Mouse (Mus musculus) C2C12 (cell line): ENCODE results near the gene Knstrn. TPM values are rescaled to one million over a fixed set of nuclear protein-coding genes. Genes with fewer than 3 reads are reported as not detected.

ENCODE experiments used
- H3K27me3 ChIP-seq: one replicate; pipeline ENCODE4 v1.6.1; 2011; ENCODE audit not compliant: control insufficient read depth, insufficient read depth, insufficient read length
- H3K36me3 ChIP-seq: one replicate; pipeline ENCODE4 v1.6.1; 2011; ENCODE audit not compliant: control insufficient read depth, insufficient read depth
- H3K4me3 ChIP-seq: one replicate; pipeline ENCODE4 v1.5.1; 2011; ENCODE audit warnings: mild to moderate bottlenecking, control low read depth; ENCODE audit not compliant: poor library complexity, insufficient read depth, severe bottlenecking
- H3K79me2 ChIP-seq: one replicate; pipeline ENCODE4 v1.6.1; 2011; ENCODE audit not compliant: control insufficient read depth, insufficient read depth
- H3K79me3 ChIP-seq: one replicate; pipeline ENCODE4 v1.6.1; 2011; ENCODE audit warnings: low read depth, control low read depth
- H3ac ChIP-seq: one replicate; pipeline ENCODE3; 2011; ENCODE audit warnings: low read depth; ENCODE audit not compliant: control insufficient read depth, insufficient read length
- CEBPB ChIP-seq: IDR thresholded peaks from one replicate; pipeline ENCODE4 v1.6.1; 2011; ENCODE audit warnings: low read depth, mild to moderate bottlenecking, control low read depth, moderate library complexity
- CTCF ChIP-seq: IDR thresholded peaks from one replicate; pipeline ENCODE4 v1.5.1; 2011; ENCODE audit not compliant: control insufficient read depth, insufficient read depth, insufficient read length
- FOSL1 ChIP-seq: IDR thresholded peaks from one replicate; pipeline ENCODE4 v1.8.0; 2011; ENCODE audit warnings: mild to moderate bottlenecking, low read length; ENCODE audit not compliant: poor library complexity, insufficient read depth, severe bottlenecking
- MAX ChIP-seq: IDR thresholded peaks from one replicate; pipeline ENCODE4 v1.6.1; 2011; ENCODE audit warnings: mild to moderate bottlenecking, control low read depth
- MYOD1 ChIP-seq: IDR thresholded peaks from one replicate; pipeline ENCODE4 v1.6.1; 2011; ENCODE audit warnings: low read depth; ENCODE audit not compliant: control insufficient read depth, insufficient read length
- MYOG ChIP-seq: IDR thresholded peaks from one replicate; pipeline ENCODE4 v1.6.1; 2011; ENCODE audit not compliant: control insufficient read depth, insufficient read length; ENCODE audit errors: extremely low read depth
- USF1 ChIP-seq: IDR thresholded peaks from one replicate; pipeline ENCODE4 v1.6.1; 2011; ENCODE audit warnings: low read depth, mild to moderate bottlenecking, control low read depth, moderate library complexity
- polyA plus RNA-seq: library from polyadenylated mRNA; unstranded; fragments of >200 nt; fragmentation: generic; extraction: Trizol; gene quantifications from one replicate; pipeline ENCODE4 v1.2.1, GENCODE M21; 2012; ENCODE audit warnings: missing spikeins

Gene Knstrn
- polyA plus RNA-seq, 1 experiment, result 76.0 TPM

DNA sequence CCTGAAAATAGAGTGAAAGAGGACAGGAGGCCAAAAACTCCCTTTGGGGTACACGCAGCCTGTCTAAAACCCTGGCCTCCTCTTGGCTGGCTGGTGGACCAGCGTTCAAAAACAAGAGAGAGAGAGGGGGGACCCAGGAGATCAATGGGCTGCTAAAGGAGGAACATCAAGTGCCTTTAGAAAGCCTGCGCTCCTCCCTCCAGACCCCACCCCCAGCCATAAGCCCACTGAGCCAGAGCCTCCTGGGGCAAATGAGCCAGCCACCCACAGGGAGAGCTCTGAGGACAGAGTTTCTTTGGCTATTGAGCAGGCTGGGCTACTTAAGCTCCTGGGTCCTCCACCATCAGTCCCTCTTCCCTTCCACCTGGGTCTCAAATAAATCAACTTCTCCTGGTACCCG lies 85.0 kb downstream of the Knstrn start:
- no peaks in the 10 kb centered on the region for H3K79me3 ChIP-seq
- no peaks in the 10 kb centered on the region for H3K36me3 ChIP-seq
- TF ChIP-seq CTCF, result no peak
- no peak overlapping the region for H3K4me3 ChIP-seq
- H3K79me2 ChIP-seq, result peaks cover 18% of the 10 kb centered on the region
- no peak overlapping the region for H3ac ChIP-seq
- peaks cover 36% of the 10 kb centered on the region for H3K27me3 ChIP-seq

DNA sequence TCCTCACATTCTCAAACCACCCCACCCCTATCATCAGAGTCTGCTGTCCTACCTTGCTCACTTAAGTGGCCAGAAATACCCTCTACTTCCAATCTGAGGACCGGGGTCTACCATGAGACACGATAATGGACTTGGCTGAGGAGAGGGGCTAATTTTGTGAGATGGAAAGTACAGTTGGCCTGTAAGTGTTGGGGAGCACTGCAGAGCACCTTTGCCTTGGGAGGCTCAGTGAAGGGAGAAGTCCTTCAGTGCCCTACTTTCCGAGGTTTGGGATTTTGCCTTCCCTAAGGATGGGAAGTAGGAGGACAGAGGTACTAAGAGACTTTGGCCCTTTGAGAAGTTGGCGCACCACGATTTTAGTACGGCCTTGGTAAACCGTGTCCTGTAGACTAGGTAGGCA lies 85.5 kb downstream of the Knstrn start:
- Histone ChIP-seq H3K27me3 (peaks cover 36% of the 10 kb centered on the region), H3K79me2 (peaks cover 24% of the 10 kb centered on the region), H3K4me3 (no peak overlapping the region), H3K36me3 (no peaks in the 10 kb centered on the region), H3ac (no peak overlapping the region), H3K79me3 (no peaks in the 10 kb centered on the region)
- no peak for TF ChIP-seq CTCF
- TF ChIP-seq MAX, result no peak
- TF ChIP-seq CEBPB, result no peak
- no peak for TF ChIP-seq USF1
- no peak for TF ChIP-seq FOSL1
- no peak for TF ChIP-seq MYOG
- no peak for TF ChIP-seq MYOD1

DNA sequence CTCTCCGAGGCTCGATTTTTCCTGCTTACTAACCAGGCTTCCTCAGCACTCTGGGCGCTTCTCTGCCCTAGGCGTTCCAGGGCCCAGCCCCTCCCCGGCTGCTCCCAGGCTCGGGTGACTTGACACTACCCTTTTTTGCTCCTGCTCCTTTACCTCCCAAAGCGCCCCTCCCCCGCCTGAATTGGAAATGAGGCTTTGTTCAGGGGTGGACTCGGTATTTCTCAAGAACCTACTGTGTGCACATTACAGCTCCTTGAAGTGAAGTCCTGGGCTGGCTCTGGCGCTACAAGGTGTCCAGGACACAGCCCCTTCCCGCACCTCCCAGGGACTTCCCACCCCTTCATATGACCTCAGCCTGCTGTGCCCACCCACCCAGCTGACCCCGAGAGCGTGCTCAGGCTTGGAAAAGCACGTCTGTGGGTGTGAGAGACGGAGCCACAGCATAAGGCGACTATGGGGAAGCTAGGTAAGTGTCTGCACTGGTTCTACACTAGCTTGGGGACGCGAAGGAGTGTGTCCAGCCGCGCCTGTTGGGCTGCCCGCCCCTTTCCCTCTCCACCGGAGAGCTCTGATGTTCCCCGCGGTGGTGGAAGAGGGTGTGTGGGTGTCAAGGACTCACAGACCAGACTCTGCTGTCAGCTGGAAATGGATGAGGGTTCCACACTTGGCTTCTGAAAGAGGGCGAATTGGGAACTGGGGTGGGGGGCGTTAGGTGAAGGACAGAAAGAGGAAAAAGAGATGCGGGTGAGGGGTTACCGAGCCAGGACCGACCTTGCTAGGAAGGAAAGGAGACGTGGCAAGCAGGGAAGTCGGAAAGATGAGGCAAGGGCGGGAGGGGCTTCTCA lies 86.4 kb downstream of the Knstrn start, which contains the start of gene Bahd1:
Gene Bahd1, plus strand, starts transcription at position 397 of the 845 bp plus-strand sequence.
- H3ac ChIP-seq, result peak within 1 kb of the TSS; percentile 47
- H3K27me3 ChIP-seq, result peaks cover 36% of the 10 kb centered on the region
- H3K4me3 ChIP-seq, result peak within 1 kb of the TSS; percentile 75
- no peaks in the 10 kb centered on the region for H3K36me3 ChIP-seq
- H3K79me2 ChIP-seq, result peaks cover 33% of the 10 kb centered on the region
- TF ChIP-seq MAX (no peak), USF1 (no peak), MYOG (no peak), CTCF (no peak), MYOD1 (no peak), FOSL1 (no peak)
- peaks cover 1% of the 10 kb centered on the region for H3K79me3 ChIP-seq

DNA sequence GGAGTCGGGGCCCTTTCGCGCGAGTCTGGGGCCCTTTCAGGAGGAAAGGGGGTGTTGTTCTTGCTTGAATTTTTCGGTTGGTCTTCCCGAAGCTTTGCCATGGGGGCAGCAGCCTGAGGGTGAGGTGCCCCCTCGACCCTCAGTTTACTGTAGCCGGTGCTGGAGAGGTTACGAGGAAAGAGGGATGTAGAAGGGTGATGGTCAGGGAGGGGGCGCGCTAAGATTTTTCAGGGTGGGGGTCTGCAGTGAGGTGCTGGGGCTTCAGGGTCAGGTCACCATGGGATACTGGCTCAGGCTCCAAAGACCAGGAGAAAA lies 87.0 kb downstream of the Knstrn start:
- peaks cover 32% of the 10 kb centered on the region for H3K27me3 ChIP-seq
- peak overlapping the region; percentile 44 for H3ac ChIP-seq
- H3K4me3 ChIP-seq, result peak overlapping the region; percentile 75
- peaks cover 38% of the 10 kb centered on the region for H3K79me2 ChIP-seq
- H3K36me3 ChIP-seq, result no peaks in the 10 kb centered on the region
- H3K79me3 ChIP-seq, result peaks cover 1% of the 10 kb centered on the region
- TF ChIP-seq CEBPB, result no peak
- TF ChIP-seq FOSL1, result no peak
- TF ChIP-seq MYOD1, result no peak
- no peak for TF ChIP-seq MAX
- no peak for TF ChIP-seq CTCF
- TF ChIP-seq MYOG, result no peak
- TF ChIP-seq USF1, result no peak

DNA sequence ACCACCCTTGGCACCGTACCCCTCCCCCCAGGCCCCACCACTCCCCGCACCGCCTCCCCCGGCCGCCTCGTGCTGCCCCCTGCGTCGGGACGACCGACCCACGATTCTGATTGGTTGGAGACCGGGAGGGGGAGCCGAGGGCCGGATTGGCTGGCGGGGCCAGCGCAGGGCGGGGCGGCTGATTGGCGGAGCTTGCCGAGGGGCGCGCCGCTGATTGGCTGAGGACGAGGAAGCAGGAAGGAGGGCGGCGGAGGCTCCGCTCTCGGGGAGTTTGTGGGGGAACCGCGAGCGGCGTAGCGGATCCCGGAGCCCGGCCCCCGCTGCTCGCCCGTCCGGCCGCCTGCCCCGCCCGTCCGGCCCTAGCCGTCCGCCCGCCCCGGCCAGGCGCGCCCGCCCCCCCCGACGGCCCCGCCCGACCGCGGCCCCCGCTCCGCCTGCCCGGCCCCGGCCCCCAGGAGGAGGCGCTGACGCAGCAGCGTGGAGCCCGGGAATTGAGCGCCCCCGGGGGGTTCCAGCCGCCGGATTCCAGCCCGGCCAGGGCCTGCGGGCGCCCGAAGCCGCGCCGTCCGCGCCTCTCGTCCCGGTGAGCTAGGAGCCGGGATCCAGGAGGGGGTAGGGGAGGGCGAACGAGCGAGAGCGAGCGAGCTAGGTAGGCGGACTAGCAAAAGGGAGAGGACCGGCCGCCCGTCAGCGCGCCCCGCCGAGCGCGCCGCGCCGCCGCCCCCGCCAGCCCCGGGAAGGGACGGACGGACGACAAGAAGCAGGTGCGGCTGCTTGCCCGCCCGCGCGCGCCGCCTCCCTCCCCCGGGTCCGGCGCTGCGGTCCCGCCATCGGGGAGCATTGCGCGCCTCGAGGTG lies 87.6 kb downstream of the Knstrn start:
- H3K27me3 ChIP-seq, result peaks cover 26% of the 10 kb centered on the region
- peaks cover 4% of the 10 kb centered on the region for H3K79me3 ChIP-seq
- no peaks in the 10 kb centered on the region for H3K36me3 ChIP-seq
- peak overlapping the region; percentile 89 for H3ac ChIP-seq
- H3K79me2 ChIP-seq, result peaks cover 45% of the 10 kb centered on the region
- peak overlapping the region; percentile 75 for H3K4me3 ChIP-seq
- TF ChIP-seq MYOG (no peak), FOSL1 (no peak), MYOD1 (no peak), MAX (no peak), CEBPB (no peak), CTCF (no peak), USF1 (no peak)
